Mouse (Mus musculus): Measurements from ENCODE around the gene Plxdc1. TPM values are rescaled to one million over a fixed set of nuclear protein-coding genes. Genes with fewer than 3 reads are reported as not detected.

Gene Plxdc1
- total RNA-seq, 2 experiments from 2014 or later = 3.2 to 4.6 TPM

DNA sequence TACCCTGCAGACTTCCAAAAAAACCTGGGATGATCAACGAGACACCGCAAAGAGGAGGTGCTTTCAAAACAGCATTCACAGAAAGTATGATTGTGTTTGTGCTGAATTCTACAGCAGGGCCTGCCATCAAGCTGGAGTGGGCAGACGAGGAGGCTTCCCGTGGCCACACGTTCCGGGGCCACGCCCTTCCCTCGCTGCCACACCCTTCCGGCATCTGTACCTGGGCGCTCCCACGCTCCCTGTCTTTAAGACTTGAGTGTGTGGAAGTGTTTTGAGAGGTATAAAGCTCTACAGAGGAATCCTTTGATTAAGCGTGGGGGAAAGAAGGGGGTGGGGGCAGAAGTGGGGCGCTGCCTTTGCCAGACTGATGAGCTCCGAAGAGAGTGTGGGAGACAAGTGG is 73.1 kb downstream of the Plxdc1 start:
- no peak for DNase-seq

DNA sequence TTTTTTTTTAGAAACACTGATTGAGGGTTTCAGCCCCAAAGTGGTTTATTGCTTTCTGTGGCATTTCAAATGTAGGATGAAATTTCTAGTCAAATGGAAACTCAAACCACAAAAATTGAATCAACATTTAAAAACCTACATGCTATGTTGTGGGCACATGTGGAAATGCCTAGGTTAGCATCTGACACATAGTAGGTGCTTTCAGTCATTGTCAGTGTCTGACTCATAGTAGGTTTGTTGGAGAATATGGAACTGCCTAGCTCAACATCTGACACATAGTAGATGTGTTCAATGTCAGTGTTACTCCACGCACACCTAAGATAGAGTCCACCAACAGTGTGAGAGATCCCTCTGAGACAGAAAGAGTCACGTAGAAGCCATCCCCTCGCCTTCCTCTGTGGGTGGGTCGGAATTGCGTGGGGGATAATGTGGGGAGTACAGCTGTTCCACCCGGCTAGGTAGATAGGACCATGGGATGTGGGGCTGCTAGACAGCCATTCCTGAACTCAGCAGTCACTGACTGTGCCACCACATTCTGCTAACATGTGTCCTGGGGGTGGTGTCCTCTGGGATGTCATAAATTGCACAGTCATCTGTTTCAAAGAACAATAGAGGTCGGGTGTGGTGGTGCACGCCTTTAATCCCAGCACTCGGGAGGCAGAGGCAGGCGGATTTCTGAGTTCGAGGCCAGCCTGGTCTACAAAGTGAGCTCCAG is 77.5 kb downstream of the Plxdc1 start:
- no peak for DNase-seq

- no peak for DNase-seq
These were observed 78.3 kb downstream of the Plxdc1 start for GRCm38 (mm10) chr11:97907935-97908334.

DNA sequence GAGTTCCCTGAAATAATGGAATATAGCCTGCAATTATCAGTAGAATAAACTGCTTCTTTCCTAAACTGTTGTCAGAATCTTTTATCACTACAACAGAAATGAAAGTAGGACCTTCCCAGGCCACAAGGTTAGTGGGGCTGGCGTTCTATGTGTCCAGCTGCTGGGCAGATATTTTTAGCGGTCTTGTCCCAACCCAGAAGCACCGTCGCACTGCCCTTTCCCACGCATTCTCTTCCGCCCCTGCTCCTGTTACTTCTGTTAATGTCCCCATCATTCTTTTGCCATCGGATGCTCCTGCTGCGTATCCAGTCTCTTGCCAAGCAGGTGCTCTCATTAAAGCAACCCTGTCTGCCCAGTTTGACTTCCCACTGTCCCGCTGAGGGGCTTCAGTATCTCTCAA is 79.3 kb downstream of the Plxdc1 start:
- peak in 1 of 2 experiments; percentile 35 for DNase-seq

DNA sequence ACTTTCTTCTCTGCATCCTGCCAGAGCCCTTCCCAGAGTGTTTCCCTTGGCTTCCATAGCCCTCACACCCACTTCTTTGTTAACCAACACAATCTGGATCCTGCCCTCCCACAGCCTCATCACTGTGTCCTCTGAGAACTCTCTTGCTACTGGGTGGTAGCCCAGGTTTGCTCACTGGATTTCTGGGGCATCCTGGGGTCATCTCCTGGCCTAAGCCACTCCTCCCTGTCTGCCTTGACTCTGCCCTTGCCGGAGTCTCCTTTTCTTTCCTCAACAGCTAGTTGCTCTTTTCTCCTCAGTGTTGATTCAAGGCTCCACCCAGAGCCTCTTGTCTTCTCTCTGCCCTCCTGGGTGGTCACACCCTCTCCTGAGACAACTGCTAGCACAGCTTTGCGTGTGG is 80.3 kb downstream of the Plxdc1 start:
- no peak for DNase-seq

GRCm38 (mm10) chr11:97905540-97905939 is 80.7 kb downstream of the Plxdc1 start:
- DNase-seq = no peak

DNA sequence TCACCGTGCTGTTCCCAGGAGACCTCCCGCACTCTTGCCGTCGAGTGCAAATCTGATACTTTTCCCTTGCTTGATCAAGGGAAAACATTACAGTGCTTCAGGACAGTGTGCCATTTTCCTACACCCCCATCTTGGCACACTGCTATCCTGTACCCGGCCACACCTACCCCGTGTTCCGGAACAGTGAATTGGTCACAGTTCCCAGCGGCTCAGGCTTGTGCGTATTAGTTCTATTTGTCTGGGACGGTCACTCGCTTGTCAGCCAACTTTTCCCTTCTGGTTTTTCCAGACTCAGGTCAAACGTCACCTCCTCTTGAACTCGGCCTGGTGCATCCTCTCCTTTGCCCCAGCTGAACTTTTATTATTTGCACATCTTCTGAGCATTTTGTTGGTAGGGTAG is 81.4 kb downstream of the Plxdc1 start:
- peak in 1 of 2 experiments; percentile 37 for DNase-seq

DNA sequence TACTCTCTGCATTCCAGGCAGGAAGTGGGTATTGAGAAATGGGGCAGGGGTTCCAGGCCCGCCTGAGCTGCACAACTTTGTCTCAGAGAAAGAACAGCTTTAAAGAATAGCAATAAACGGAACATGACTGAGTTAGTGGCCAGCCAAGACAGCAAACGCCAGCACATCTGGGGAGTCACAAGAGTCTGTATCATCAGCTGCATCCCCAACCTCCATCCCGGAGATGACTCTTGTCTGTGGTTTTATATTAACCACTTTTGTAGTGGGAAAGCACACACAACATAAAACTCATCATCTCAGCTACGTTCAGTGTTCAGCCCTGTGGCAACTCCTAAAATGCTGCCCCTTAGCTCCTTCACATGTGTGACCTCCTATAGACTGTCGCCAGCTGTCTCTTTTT is 84.4 kb downstream of the Plxdc1 start:
- DNase-seq = no peak

- peak; percentile 93 to 95 for DNase-seq
These were observed 86.4 kb downstream of the Plxdc1 start for GRCm38 (mm10) chr11:97899822-97900221.

- no peak for DNase-seq
These were observed 88.6 kb downstream of the Plxdc1 start for GRCm38 (mm10) chr11:97897568-97898185.

GRCm38 (mm10) chr11:97896655-97897054 is 89.6 kb downstream of the Plxdc1 start:
- no peak for DNase-seq

DNA sequence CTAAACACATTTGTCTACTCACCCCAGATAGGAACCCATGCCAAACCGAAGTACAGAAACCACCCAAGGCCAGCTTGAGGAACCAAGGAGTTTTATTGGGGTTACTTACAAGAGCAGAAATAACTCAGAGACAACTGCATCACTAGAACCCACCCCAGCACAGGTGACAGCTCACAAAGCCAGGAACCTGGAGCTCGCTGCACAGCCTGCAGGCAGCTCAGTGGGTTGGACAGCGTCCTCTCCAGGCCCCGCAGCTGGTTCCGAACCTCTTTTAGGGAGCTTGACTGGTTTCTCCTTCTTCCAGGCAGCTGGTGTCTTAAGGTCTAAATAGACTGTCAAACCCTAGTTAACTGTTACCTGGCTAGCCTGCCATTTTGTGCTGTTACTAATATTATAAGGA is 94.4 kb downstream of the Plxdc1 start:
- no peak for DNase-seq

- DNase-seq = no peak
These were observed 100.8 kb downstream of the Plxdc1 start for GRCm38 (mm10) chr11:97885296-97885915.

DNA sequence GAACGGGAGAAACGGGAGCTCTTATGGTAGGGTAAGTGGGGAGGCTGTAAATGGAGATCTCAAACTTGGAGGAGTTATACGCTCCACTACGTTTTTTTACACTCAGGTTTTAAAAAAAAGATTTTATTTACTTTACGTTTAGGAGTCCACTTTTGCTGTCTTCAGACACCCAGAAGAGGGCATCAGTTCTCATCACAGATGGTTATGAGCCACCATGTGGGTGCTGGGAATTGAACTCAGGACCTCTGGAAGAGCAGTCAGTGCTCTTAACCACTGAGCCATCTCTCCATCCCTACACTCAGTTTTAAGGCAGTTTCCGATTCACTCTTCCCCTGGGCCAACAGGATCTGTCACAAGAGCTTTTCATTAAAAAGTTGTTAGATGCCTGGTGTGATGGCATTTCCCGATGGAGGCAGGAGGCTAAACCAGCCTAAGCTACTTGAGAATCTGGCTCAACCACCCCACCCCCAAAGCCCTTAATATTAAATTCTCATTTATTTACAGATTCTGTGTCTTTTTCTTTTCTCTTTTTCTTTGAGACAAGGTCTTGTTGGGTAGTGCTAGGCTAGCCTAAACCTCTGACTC is 101.6 kb downstream of the Plxdc1 start:
- no peak for DNase-seq

GRCm38 (mm10) chr11:97883918-97884600 is 102.2 kb downstream of the Plxdc1 start, which contains the start of gene Fbxo47:
TSS of gene Fbxo47 (minus strand) at chr11:97884154.
- peak; percentile 98 for DNase-seq

DNA sequence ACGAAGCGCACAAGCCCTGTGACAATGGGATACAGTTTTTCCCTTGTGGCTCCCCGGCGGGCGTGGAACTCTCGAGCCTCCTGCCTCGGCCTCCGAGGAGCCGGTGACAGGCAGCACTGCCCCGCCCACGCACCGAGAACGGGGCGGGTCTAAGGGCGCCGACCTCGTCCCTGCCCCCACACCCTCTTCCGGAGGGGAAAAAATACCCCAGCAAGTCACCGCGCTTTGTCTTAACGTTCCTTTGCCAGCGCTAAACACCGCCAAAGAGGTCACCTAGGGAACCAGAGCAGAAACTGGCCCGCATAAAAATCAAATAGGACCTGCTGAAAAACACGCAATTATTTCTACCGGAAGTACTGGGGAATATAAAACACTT is 102.7 kb downstream of the Plxdc1 start:
- DNase-seq = peak; percentile 83 to 85

- DNase-seq = no peak
These were observed 105.9 kb downstream of the Plxdc1 start for GRCm38 (mm10) chr11:97880362-97880761.

DNA sequence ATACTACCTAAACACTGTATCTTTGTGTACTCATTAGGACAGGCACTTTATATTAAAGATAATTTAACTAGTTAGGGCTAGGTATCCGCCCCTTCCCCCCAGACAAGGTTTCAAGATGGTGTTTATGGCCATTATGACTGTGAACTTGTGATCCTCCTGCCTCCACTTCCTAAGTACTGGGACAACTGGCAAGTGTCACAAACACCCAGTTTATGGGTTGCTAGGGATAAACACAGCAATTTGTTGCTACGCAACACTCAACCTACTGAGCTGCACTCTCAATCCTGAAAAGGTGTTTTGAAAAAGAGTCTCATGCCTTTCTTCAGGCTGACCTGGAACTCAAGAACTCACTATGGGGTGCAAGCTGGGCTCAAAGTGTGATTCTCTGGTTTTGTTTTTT is 108.9 kb downstream of the Plxdc1 start:
- no peak for DNase-seq

DNA sequence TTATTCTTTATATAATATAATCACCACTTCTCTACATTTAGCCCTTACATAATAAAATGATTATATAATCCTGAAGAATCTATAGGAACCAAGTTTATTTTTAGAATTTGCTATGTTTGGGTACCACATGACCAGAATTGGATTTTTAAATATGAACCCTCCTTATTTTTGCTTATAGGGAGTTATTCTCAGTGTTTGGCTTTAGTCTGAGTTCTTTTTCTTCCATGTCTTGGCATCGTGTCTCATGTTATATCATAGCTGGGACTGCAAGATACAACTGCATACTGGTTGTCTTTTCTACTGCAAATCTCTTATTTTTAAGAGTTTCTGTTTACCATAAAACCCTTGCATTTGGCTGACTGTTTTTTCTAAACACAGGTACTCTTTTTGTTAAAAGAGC is 111.8 kb downstream of the Plxdc1 start:
- DNase-seq = no peak
